Mouse (Mus musculus) CH12.LX (cell line): Measurements from ENCODE around the gene Ptch2. TPM values are rescaled to one million over a fixed set of nuclear protein-coding genes. Genes with fewer than 3 reads are reported as not detected.

ENCODE experiments used
- DNase-seq: peaks from one replicate; pipeline ENCODE4 v3.0.0-alpha.2; 2013; ENCODE audit errors: extremely low read depth
- H3K27ac ChIP-seq: 2 replicates; pipeline ENCODE4 v1.5.1; 2012; ENCODE audit warnings: low read depth, mild to moderate bottlenecking, control low read depth, moderate library complexity; ENCODE audit not compliant: insufficient read depth
- H3K27me3 ChIP-seq: replicated peaks from 2 replicates; pipeline ENCODE3; 2012; ENCODE audit warnings: inconsistent platforms
- H3K36me3 ChIP-seq, 2 experiments: replicated peaks in 1 of 2; 2 replicates each; pipeline versions ENCODE3 to v1.6.1; 2012; ENCODE audit warnings: inconsistent platforms in 1 of 2, low read length in 1 of 2, mild to moderate bottlenecking in 1 of 2, mixed read lengths in 1 of 2, moderate library complexity in 1 of 2; ENCODE audit not compliant: control insufficient read depth in 1 of 2, insufficient read depth in 1 of 2
- H3K4me1 ChIP-seq, 2 experiments: 2 replicates each; pipeline ENCODE4 v1.6.1; 2012; ENCODE audit warnings: inconsistent platforms in 1 of 2, moderate library complexity in 1 of 2; ENCODE audit not compliant: insufficient read depth in 2 of 2, control insufficient read depth in 1 of 2
- H3K4me2 ChIP-seq: 2 replicates; pipeline ENCODE4 v1.6.1; 2012; ENCODE audit warnings: low read depth, mild to moderate bottlenecking, control low read depth; ENCODE audit not compliant: poor library complexity, insufficient read depth, severe bottlenecking
- H3K4me3 ChIP-seq, 3 experiments: fragments of 150-350 bp in 1 of 3; sonication (generic) in 1 of 3; replicated peaks in 1 of 3; 2 replicates each; pipeline versions ENCODE3 to v1.5.1; 2011 to 2012; ENCODE audit warnings: low read depth in 2 of 3, low read length in 2 of 3, mild to moderate bottlenecking in 2 of 3, moderate library complexity in 2 of 3, control low read depth in 1 of 3, improper control_type of control experiment in 1 of 3, inconsistent platforms in 1 of 3, mixed read lengths in 1 of 3; ENCODE audit not compliant: poor library complexity in 1 of 3
- H3K79me2 ChIP-seq: replicated peaks from 2 replicates; pipeline ENCODE4 v1.6.1; 2012; ENCODE audit warnings: mild to moderate bottlenecking, moderate library complexity; ENCODE audit not compliant: control insufficient read depth, poor library complexity, insufficient read depth, severe bottlenecking; ENCODE audit errors: extremely low read depth
- H3K9ac ChIP-seq: 2 replicates; pipeline ENCODE4 v1.6.1; 2012; ENCODE audit warnings: low read depth, mild to moderate bottlenecking, control low read depth, moderate library complexity; ENCODE audit not compliant: insufficient read depth
- H3K9me3 ChIP-seq: replicated peaks from 2 replicates; pipeline ENCODE3; 2012; ENCODE audit warnings: low read length, inconsistent platforms, mixed read lengths
- BHLHE40 ChIP-seq: IDR thresholded peaks from 2 replicates; pipeline ENCODE4 v1.6.1; 2011; ENCODE audit warnings: mild to moderate bottlenecking, low read depth, low read length, improper control_type of control experiment
- CHD1 ChIP-seq: IDR thresholded peaks from 2 replicates; pipeline ENCODE4 v1.6.1; 2012; ENCODE audit warnings: low read depth, low read length, improper control_type of control experiment, inconsistent platforms
- CTCF ChIP-seq, 2 experiments: IDR thresholded peaks in 1 of 2; conservative IDR thresholded peaks in 1 of 2; 2 replicates each; pipeline ENCODE4 v1.5.1; 2011 to 2012; ENCODE audit warnings: low read depth in 2 of 2, low read length in 2 of 2, improper control_type of control experiment in 1 of 2, inconsistent platforms in 1 of 2, mild to moderate bottlenecking in 1 of 2, moderate library complexity in 1 of 2
- E2F4 ChIP-seq: IDR thresholded peaks from 2 replicates; pipeline ENCODE4 v1.6.1; 2011; ENCODE audit warnings: low read depth, low read length, improper control_type of control experiment; ENCODE audit not compliant: insufficient replicate concordance
- EP300 ChIP-seq: IDR thresholded peaks from 2 replicates; pipeline ENCODE4 v1.6.1; 2011; ENCODE audit warnings: low read length, improper control_type of control experiment
- HCFC1 ChIP-seq: IDR thresholded peaks from 2 replicates; pipeline ENCODE4 v1.6.1; 2012; ENCODE audit warnings: low read depth, mild to moderate bottlenecking, inconsistent platforms, low read length, improper control_type of control experiment
- JUN ChIP-seq: IDR thresholded peaks from 2 replicates; pipeline ENCODE4 v1.6.1; 2011; ENCODE audit warnings: low read depth, mild to moderate bottlenecking, low read length, improper control_type of control experiment, moderate library complexity; ENCODE audit not compliant: insufficient read depth
- JUND ChIP-seq: conservative IDR thresholded peaks from 2 replicates; pipeline ENCODE4 v1.6.1; 2011; ENCODE audit warnings: low read depth, low read length, improper control_type of control experiment
- KAT2A ChIP-seq: IDR thresholded peaks from 2 replicates; pipeline ENCODE4 v1.6.1; 2012; ENCODE audit warnings: low read length, improper control_type of control experiment, inconsistent platforms; ENCODE audit not compliant: insufficient replicate concordance
- MAX ChIP-seq: IDR thresholded peaks from 2 replicates; pipeline ENCODE4 v1.6.1; 2011; ENCODE audit warnings: low read length, improper control_type of control experiment
- MAZ ChIP-seq: IDR thresholded peaks from 2 replicates; pipeline ENCODE4 v1.6.1; 2012; ENCODE audit warnings: low read depth, mild to moderate bottlenecking, inconsistent platforms, low read length, improper control_type of control experiment, moderate library complexity
- MEF2A ChIP-seq: IDR thresholded peaks from 2 replicates; pipeline ENCODE4 v1.6.1; 2014; ENCODE audit warnings: low read depth, mild to moderate bottlenecking, inconsistent platforms, low read length, improper control_type of control experiment, borderline replicate concordance
- NELFE ChIP-seq: IDR thresholded peaks from 2 replicates; pipeline ENCODE4 v1.6.1; 2011; ENCODE audit warnings: low read depth, low read length, improper control_type of control experiment
- NRF1 ChIP-seq: IDR thresholded peaks from 2 replicates; pipeline ENCODE4 v1.6.1; 2014; ENCODE audit warnings: low read depth, mild to moderate bottlenecking, inconsistent platforms, low read length, improper control_type of control experiment, moderate library complexity
- PAX5 ChIP-seq: IDR thresholded peaks from 2 replicates; pipeline ENCODE4 v1.6.1; 2012; ENCODE audit warnings: low read length, inconsistent platforms, mixed read lengths
- SIN3A ChIP-seq: IDR thresholded peaks from 2 replicates; pipeline ENCODE4 v1.6.1; 2012; ENCODE audit warnings: low read length, improper control_type of control experiment, inconsistent platforms
- SMC3 ChIP-seq: IDR thresholded peaks from 2 replicates; pipeline ENCODE4 v1.6.1; 2011; ENCODE audit warnings: low read depth, low read length, improper control_type of control experiment
- TBP ChIP-seq: conservative IDR thresholded peaks from 2 replicates; pipeline ENCODE4 v1.6.1; 2011; ENCODE audit warnings: low read depth, low read length, improper control_type of control experiment
- TCF12 ChIP-seq: IDR thresholded peaks from 2 replicates; pipeline ENCODE4 v1.6.1; 2014; ENCODE audit warnings: low read depth, mild to moderate bottlenecking, inconsistent platforms, low read length, improper control_type of control experiment
- UBTF ChIP-seq: IDR thresholded peaks from 2 replicates; pipeline ENCODE4 v1.6.1; 2012; ENCODE audit warnings: low read depth, mild to moderate bottlenecking, inconsistent platforms, low read length, improper control_type of control experiment, moderate library complexity
- USF2 ChIP-seq: conservative IDR thresholded peaks from 2 replicates; pipeline ENCODE4 v1.6.1; 2011; ENCODE audit warnings: low read depth, low read length, improper control_type of control experiment
- ZC3H11A ChIP-seq: IDR thresholded peaks from 2 replicates; pipeline ENCODE4 v1.6.1; 2012; ENCODE audit warnings: low read depth, mild to moderate bottlenecking, inconsistent platforms, low read length, improper control_type of control experiment
- ZNF384 ChIP-seq: IDR thresholded peaks from 2 replicates; pipeline ENCODE4 v1.6.1; 2012; ENCODE audit warnings: low read depth, low read length, improper control_type of control experiment, inconsistent platforms
- dilution Hi-C: fragments of 300-500 bp; cut with MboI; formaldehyde crosslinking; loops from 2 replicates; pipeline ENCODE4 v1.14.3; 2020; ENCODE audit warnings: low sequenced_read_pairs; ENCODE audit not compliant: extremely low pct_unique_long_range_greater_than_20kb, extremely low pct_ligation_motif_present
- in situ Hi-C: fragments of 300-500 bp; cut with MboI; formaldehyde crosslinking; loops from 3 replicates; pipeline ENCODE4 v1.14.3; 2019; ENCODE audit warnings: low sequenced_read_pairs, low pct_ligation_motif_present, low pct_unique_long_range_greater_than_20kb, mixed read lengths
- polyA plus RNA-seq: library from polyadenylated mRNA; unstranded; fragments of >175 nt; gene quantifications from 2 replicates; pipeline ENCODE4 v1.2.1, GENCODE M21; 2012; ENCODE audit warnings: low read depth; ENCODE audit not compliant: insufficient read length
- total RNA-seq, 2 experiments: library from RNA; depleted of rRNA; stranded (reverse); fragments of 300-350 nt in 1 of 2; fragments of >200 nt in 1 of 2; gene quantifications; 2 replicates each; pipeline ENCODE4 v1.2.3; 2012 to 2014

Gene Ptch2
- total and polyA plus RNA-seq, 3 experiments, result 0.21 to 0.79 TPM; not detected in 1

DNA sequence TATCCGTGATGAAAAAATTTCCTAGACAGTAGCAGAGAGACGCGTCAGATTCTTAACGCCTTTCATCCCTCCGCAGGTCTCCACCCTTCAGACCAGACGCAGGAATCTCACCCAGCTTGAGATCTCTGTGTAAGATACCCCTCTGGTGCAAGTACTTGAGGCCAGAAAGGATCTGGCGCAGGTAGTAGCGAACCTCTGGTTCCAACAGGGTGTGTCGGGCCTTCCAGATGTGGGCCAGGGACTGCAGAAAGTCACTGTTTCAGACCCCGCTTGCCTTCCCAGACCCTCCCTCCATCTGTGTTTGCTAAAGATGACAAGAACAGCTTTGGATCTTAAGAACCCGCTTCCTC is 36.9 kb downstream of the Ptch2 start:
- dilution Hi-C loops, result no loop called here
- Histone ChIP-seq H3K4me3 (peak overlapping the region; percentile 86 to 98 (median 91)), H3K9me3 (no peaks in the 10 kb centered on the region), H3K27ac (no peak overlapping the region), H3K4me1 (peaks cover 18 to 59% of the 10 kb centered on the region in 2 experiments)
- no peak for TF ChIP-seq SMC3
- TF ChIP-seq JUN, result no peak
- no peak for TF ChIP-seq CHD1
- TF ChIP-seq EP300, result no peak
- no peak for TF ChIP-seq E2F4
- no peak for TF ChIP-seq SIN3A
- no peak for TF ChIP-seq ZC3H11A
- no peak for TF ChIP-seq ZNF384
- TF ChIP-seq NELFE, result no peak
- no peak for TF ChIP-seq JUND
- TF ChIP-seq MAZ, result no peak
- no peak for TF ChIP-seq PAX5
- TF ChIP-seq CTCF (conservative IDR thresholded peaks at IDR 0.05 in 1 of 2, IDR thresholded peaks at IDR 0.05 in 1 of 2; ENCODE audit: low read depth in 2 of 2, low read length in 2 of 2), result no peak
- TF ChIP-seq TBP, result no peak
- no peak for TF ChIP-seq NRF1
- no peak for TF ChIP-seq KAT2A
- no peak for TF ChIP-seq HCFC1
- no peak for TF ChIP-seq MEF2A
- TF ChIP-seq, all 38 proteins: peak for 0
- in situ Hi-C loops, result loop anchor here (5.0 kb wide), 1 partner anchor 130 kb away; no protein-coding TSS in a partner anchor
- H3K27me3 ChIP-seq, result no peaks in the 10 kb centered on the region
- H3K9ac ChIP-seq, result peak overlapping the region; percentile 97
- H3K36me3 ChIP-seq, result peaks cover 35 to 45% of the 10 kb centered on the region in 2 experiments
- DNase-seq, result no peak
- H3K79me2 ChIP-seq, result peaks cover 20% of the 10 kb centered on the region
- H3K4me2 ChIP-seq, result peak overlapping the region; percentile 91

DNA sequence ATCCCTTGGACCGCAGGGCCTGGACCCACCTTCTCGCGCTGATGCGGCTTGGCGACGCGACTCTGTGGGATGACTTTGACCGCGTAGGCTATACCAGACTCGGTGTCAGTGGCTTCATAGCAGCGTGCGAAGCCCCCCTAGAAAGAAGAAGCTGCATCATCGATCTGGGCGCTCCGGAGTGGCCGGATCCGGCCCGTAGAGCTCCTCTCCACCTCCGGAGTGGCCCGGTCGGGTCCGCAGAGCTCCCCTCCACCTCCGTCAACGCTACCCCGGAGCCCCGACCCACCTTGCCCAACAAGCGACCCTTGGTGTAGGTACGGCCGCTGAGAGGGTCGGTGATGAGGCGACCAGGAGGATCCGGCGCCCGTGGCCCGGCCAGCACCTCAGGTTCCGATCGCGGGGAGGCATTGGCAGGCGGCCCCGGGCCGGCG is 37.5 kb downstream of the Ptch2 start:
- no peak overlapping the region for H3K27ac ChIP-seq
- in situ Hi-C loops (loop anchor here (5.0 kb wide), 1 partner anchor 131 kb away; no protein-coding TSS in a partner anchor), dilution Hi-C loops (no loop called here)

More for the DNA sequence above, 37.5 kb downstream of the Ptch2 start:
- DNase-seq, result no peak
- peak overlapping the region; percentile 86 to 98 (median 91) for H3K4me3 ChIP-seq
- no peaks in the 10 kb centered on the region for H3K9me3 ChIP-seq
- peaks cover 28 to 39% of the 10 kb centered on the region in 2 experiments for H3K36me3 ChIP-seq
- TF ChIP-seq ZNF384 (no peak), BHLHE40 (no peak; the same call in 1 of the 2 replicates), TCF12 (no peak), MAX (no peak; the same call in 1 of the 2 replicates), UBTF (no peak), SIN3A (peak; percentile 22; the same call in 1 of the 2 replicates), USF2 (no peak)
- H3K4me1 ChIP-seq, result peaks cover 18 to 58% of the 10 kb centered on the region in 2 experiments
- peak overlapping the region; percentile 97 for H3K9ac ChIP-seq
- no peaks in the 10 kb centered on the region for H3K27me3 ChIP-seq
- H3K79me2 ChIP-seq, result peaks cover 20% of the 10 kb centered on the region
- peak overlapping the region; percentile 91 for H3K4me2 ChIP-seq
